Mouse (Mus musculus) forebrain, embryonic 14.5 days (tissue): ENCODE measurements around the gene Acadl. TPM values are rescaled to one million over a fixed set of nuclear protein-coding genes. Genes with fewer than 3 reads are reported as not detected.
A peak's percentile ranks its signal among the peaks of the same experiment; 100 is the strongest.

Experiments
- ATAC-seq: fragments of 200-750 bp; cut with Nextera tagmentation; 2 replicates; pipeline ENCODE4 v1.8.0; 2017; ENCODE audit warnings: mild to moderate bottlenecking, moderate library complexity
- DNase-seq: peaks from one replicate; pipeline ENCODE4 v3.0.0-alpha.2; 2015; ENCODE audit warnings: low spot score
- H3K27ac ChIP-seq: fragments of 300-500 bp; sonication (generic); 2 replicates; pipeline ENCODE4 v1.5.1; 2014; ENCODE audit warnings: low read depth, mild to moderate bottlenecking, control low read depth, low read length, moderate library complexity
- H3K27me3 ChIP-seq: fragments of 300-500 bp; sonication (generic); replicated peaks from 2 replicates; pipeline ENCODE4 v1.6.1; 2014; ENCODE audit warnings: low read length, control low read depth, mixed read lengths; ENCODE audit not compliant: control insufficient read depth, insufficient read depth
- H3K36me3 ChIP-seq: fragments of 300-500 bp; sonication (generic); 2 replicates; pipeline ENCODE4 v1.6.1; 2014; ENCODE audit warnings: low read length, control low read depth; ENCODE audit not compliant: control insufficient read depth, insufficient read depth
- H3K4me1 ChIP-seq: fragments of 300-500 bp; sonication (generic); 2 replicates; pipeline ENCODE4 v1.6.1; 2014; ENCODE audit warnings: antibody characterized with exemption, low read length, control low read depth; ENCODE audit not compliant: control insufficient read depth, insufficient read depth
- H3K4me2 ChIP-seq: fragments of 300-500 bp; sonication (generic); 2 replicates; pipeline ENCODE4 v1.6.1; 2014; ENCODE audit warnings: mild to moderate bottlenecking, control low read depth, low read length
- H3K4me3 ChIP-seq: fragments of 300-500 bp; sonication (generic); 2 replicates; pipeline ENCODE4 v1.5.1; 2014; ENCODE audit warnings: low read depth, low read length, control low read depth
- H3K9ac ChIP-seq: fragments of 300-500 bp; sonication (generic); 2 replicates; pipeline ENCODE4 v1.6.1; 2014; ENCODE audit warnings: mild to moderate bottlenecking, low read length, control low read depth, moderate library complexity
- H3K9me3 ChIP-seq: fragments of 300-500 bp; sonication (generic); replicated peaks from 2 replicates; pipeline ENCODE4 v1.6.1; 2016; ENCODE audit warnings: low read length, control low read depth, mixed read lengths; ENCODE audit not compliant: control insufficient read depth
- WGBS: fragments of 180-500 bp; shearing (Covaris S2); extraction: QIAGEN DNeasy Blood & Tissue Kit; methylation state at CpG from one replicate; pipeline ENCODE4 v1.1.7; 2014; 5-methylcytosine and 5-hydroxymethylcytosine counted together
- polyA plus RNA-seq: library from polyadenylated mRNA; unstranded; fragments of >200 nt; fragmentation: Nextera tagmentation; extraction: Ambion mirVana; gene quantifications from 2 replicates; pipeline ENCODE4 v1.2.1, GENCODE M21; 2014

The Acadl gene
- polyA plus RNA-seq, 1 experiment from 2014 or later, result 34.7 TPM

DNA sequence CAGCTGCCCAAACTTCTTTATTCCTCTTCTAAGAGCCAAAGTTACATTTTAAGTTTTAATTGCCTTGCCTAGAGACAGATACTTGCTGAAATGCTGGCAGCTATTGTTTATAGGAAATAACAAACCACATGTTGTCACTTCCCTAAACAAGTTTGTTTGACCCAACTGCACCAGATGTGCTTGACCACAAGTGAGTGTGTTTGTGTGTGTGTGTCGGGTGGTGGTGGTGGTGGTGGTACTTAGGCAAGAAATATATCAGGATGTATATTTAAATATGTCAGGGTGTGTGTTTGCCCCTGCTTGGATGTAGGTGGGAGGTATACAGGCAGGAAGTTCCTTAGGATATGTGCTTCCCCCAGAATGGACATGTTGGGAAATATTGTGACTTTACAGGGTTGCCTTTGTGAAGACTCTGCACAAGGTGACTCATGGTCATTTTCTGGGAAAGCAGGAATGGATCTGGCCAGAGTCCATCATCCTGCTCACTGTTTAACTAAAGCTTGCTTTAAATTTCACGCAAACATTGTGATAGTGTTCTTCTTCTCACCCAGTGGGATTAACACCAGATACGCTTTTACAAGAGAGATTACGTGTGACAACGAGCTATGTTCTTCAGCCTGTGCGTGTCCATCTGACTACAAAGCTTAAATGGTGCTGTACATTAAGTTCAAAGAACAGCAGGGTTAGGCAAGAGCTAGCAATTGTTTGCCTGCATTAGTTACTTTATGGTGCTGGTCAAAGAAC is 32.2 kb upstream of the Acadl start:
- Histone ChIP-seq H3K36me3 (no peaks in the 10 kb centered on the region), H3K4me3 (no peak overlapping the region), H3K4me2 (peak overlapping the region; percentile 42; the same call in 1 of the 2 replicates), H3K9ac (no peak overlapping the region), H3K4me1 (peaks cover 13% of the 10 kb centered on the region), H3K27ac (0 out of 2 replicates have a peak overlapping the region, but pooled peaks have one; percentile 87), H3K27me3 (no peaks in the 10 kb centered on the region), H3K9me3 (no peaks in the 10 kb centered on the region)
- DNase-seq (no peak), ATAC-seq (no peak; the same call in 1 of the 2 replicates)
- WGBS, result 49% methylated on average over 6 of the region's 6 CpGs

DNA sequence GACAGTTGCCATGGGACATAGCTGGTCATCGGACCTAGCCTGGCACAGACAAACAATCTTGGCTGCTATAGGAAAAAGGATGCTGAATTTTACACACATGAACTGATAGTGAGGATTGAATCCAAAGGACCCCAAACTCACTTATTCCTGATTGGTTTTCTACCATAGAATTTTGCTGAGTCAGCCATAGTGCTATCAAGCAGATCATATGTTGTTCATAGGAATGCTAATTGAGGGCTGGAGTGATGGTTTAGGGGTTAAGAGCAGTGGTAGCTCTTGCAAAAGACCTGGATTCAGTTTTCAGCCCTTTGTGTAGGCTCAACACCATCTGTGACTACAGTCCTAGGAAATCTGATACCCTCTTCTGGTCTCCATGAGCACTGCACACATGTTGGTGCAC is 24.1 kb upstream of the Acadl start:
- no peaks in the 10 kb centered on the region for H3K4me1 ChIP-seq
- H3K4me2 ChIP-seq, result no peak overlapping the region
- no peaks in the 10 kb centered on the region for H3K36me3 ChIP-seq
- no peak for DNase-seq
- 94% methylated on average over 1 of the region's 1 CpGs for WGBS
- no peaks in the 10 kb centered on the region for H3K27me3 ChIP-seq
- no peak overlapping the region for H3K4me3 ChIP-seq
- ATAC-seq, result no peak
- H3K27ac ChIP-seq, result no peak overlapping the region
- no peak overlapping the region for H3K9ac ChIP-seq
- no peaks in the 10 kb centered on the region for H3K9me3 ChIP-seq

DNA sequence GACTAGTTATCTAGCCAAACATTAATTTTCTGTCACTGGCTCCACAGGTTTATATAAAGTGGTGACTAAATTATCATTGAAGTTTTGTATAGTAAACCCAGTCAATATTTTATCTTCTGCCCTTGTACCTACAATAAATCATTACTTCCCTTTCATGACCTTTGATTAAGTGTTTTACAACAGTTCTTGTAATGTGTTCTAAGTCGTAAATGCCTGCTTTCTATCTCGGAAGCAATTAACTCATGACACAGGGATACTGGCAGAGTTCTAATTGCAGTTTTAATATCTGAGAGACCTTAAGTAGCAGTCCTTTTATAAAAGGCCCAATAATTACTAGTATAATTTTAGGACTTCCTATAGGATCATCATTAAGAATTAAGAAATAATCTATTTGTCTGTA is 17.1 kb upstream of the Acadl start:
- DNase-seq (no peak), ATAC-seq (no peak)
- Histone ChIP-seq H3K27me3 (no peaks in the 10 kb centered on the region), H3K36me3 (no peaks in the 10 kb centered on the region), H3K9ac (no peak overlapping the region), H3K4me1 (no peaks in the 10 kb centered on the region), H3K27ac (no peak overlapping the region), H3K4me2 (no peak overlapping the region), H3K4me3 (no peak overlapping the region), H3K9me3 (no peaks in the 10 kb centered on the region)
- WGBS, result 87% methylated on average over 2 of the region's 2 CpGs

DNA sequence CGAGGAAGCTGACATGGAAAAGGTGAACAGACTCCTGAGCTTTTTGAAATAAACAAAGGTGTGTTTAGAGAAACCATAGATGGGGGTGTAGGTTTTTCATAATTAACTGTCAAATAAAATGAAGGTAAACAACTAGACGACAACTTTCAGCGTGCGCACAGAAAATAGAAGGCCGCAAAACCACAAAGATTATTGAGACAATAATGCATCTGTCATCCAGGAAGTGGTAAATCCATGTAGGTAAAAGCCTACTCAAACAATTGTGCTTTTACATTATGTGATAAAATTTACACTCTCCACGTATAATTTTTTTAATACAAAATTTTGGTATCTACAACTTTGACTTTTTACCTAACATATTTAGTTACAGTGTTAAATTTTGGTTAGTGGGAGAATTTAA is 11.7 kb upstream of the Acadl start:
- ATAC-seq (no peak), DNase-seq (no peak)
- no peaks in the 10 kb centered on the region for H3K9me3 ChIP-seq
- no peak overlapping the region for H3K4me3 ChIP-seq
- no peak overlapping the region for H3K9ac ChIP-seq
- H3K27me3 ChIP-seq, result no peaks in the 10 kb centered on the region
- no peaks in the 10 kb centered on the region for H3K4me1 ChIP-seq
- no peak overlapping the region for H3K27ac ChIP-seq
- no peaks in the 10 kb centered on the region for H3K36me3 ChIP-seq
- WGBS, result 94% methylated on average over 6 of the region's 6 CpGs
- H3K4me2 ChIP-seq, result no peak overlapping the region

DNA sequence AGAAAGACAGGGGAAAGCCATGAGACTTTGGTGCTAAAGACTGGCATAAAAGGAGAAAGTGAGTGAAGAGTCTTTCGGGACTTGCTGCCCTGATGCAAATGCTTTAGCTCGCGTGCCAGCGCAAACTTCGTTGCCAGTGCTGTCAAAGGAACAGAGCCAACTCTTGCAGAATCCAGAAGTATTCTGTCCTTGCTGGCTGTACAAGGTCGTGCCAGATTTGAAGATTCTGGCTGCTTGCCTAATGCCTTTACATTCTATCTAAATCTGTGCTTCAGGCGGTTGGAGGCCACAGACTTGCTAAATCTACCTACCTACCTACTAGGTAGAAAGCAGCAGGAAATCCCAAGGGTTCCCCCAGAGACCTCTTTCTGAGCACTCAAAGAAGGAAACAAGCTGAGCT is 8.5 kb upstream of the Acadl start:
- H3K4me3 ChIP-seq, result no peak overlapping the region
- no peak overlapping the region for H3K4me2 ChIP-seq
- H3K27me3 ChIP-seq, result no peaks in the 10 kb centered on the region
- H3K9me3 ChIP-seq, result no peaks in the 10 kb centered on the region
- no peaks in the 10 kb centered on the region for H3K36me3 ChIP-seq
- H3K4me1 ChIP-seq, result no peaks in the 10 kb centered on the region
- DNase-seq, result peak; percentile 65
- no peak overlapping the region for H3K27ac ChIP-seq
- WGBS, result 38% methylated on average over 7 of the region's 7 CpGs
- H3K9ac ChIP-seq, result no peak overlapping the region
- ATAC-seq, result no peak

DNA sequence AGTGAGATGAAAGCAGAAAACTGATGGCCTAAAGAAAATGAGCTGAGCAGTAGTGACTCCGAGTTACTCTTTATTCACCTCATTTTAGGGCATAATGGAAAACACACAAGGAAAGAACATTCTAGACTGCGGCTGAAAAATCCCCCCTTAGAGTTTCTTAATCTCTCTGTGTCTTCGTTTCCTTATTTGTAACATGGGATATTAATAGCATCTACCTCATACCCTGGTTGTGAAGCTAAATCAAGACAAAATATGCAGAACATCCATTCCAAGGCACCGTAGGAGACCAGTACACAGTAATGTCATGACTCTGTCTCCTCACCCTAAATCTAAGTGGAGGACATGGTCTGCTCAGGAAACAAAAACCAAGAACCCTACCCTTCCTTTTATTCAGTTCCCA is 2.6 kb upstream of the Acadl start:
- Histone ChIP-seq H3K27me3 (no peaks in the 10 kb centered on the region), H3K4me1 (0 out of 2 replicates have a peak, but pooled peaks cover 5% of the 10 kb centered on the region), H3K9me3 (no peaks in the 10 kb centered on the region), H3K36me3 (no peaks in the 10 kb centered on the region), H3K4me2 (no peak overlapping the region), H3K27ac (no peak overlapping the region), H3K4me3 (no peak overlapping the region), H3K9ac (no peak overlapping the region)
- WGBS, result 85% methylated on average over 4 of the region's 4 CpGs
- no peak for DNase-seq
- ATAC-seq, result no peak

DNA sequence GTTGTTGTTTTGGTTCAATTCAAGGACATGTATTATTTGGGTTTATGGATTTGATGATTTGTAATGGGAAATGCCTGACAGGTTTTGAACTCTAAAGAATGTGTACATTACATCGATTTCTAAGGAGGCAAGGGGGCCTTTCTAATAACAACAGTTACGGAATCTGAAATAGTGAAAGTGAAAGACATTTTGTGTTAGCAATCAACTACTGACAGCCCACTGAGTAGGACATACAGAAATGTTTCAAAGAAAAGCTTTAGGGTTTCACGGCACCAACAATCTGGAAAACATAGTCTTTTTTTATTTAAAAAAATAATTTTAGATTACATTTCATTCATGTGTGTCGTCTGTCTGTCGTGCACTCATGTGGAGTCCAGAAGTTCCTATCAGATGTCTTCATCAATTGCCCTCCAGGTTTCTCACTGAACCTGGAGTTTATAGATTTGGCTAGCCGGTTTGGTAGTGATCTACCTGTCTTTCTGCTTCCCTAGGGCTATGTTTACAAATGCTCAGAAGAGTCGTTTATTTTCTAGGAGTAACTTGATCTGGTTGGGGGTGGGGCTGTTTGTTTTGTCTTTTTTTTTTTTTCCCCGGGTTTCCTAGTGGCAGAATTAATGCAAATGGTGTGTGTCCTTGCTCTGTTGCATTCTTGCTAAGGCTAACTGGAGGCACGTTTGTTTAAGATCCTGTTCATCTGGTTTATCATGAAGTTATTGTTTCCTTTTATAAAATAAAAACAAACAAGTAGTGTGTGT is 841 bp upstream of the Acadl start:
- Histone ChIP-seq H3K4me1 (0 out of 2 replicates have a peak, but pooled peaks cover 5% of the 10 kb centered on the region), H3K9me3 (no peaks in the 10 kb centered on the region), H3K27me3 (no peaks in the 10 kb centered on the region), H3K27ac (no peak overlapping the region), H3K4me3 (peak overlapping the region; percentile 73), H3K9ac (no peak overlapping the region), H3K36me3 (no peaks in the 10 kb centered on the region), H3K4me2 (peak overlapping the region; percentile 88)
- ATAC-seq (no peak), DNase-seq (no peak)
- 17% methylated on average over 9 of the region's 9 CpGs for WGBS

DNA sequence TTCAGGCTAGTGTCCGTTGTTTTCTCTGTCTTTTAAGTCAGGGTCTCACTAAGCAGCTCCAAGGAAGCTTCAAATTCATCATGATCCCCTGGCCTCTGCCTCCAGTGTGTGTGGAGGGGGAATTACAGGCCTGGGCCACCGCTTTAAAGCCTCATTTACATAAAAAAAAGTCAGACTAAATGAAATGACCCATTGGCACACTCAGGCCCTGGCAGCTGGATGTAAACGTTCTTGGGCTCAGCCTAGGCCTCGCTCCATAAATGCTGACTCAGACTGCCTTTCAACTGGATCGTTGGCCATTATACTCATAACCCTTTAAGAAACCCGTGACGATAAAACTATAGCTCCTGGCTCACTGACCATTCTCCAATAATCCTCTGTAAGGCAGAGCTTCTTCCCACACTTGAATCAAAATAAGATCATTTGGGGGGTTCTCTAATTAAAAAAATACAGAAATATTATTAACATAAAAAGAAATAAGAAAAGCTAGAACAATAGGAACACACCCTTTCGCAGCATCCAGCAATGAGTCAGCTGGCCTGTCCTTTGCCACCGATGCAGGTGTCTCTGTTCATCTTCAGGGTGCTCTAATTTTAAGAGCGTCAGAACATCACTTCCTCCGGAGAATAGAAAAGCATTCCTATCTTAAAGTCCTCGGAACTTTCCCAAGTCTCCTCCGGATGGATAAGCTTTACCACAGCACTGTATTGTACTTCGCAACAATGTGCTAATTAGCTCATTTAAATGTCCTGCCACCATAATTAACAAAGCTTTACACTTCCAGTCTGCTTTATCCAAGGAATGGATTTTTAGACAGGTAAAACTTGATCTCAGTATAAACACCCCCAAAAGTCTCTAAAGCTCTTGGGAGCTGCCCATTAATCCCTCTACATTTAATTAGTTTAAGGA is 1.1 kb downstream of the Acadl start:
- Histone ChIP-seq H3K36me3 (no peaks in the 10 kb centered on the region), H3K9me3 (no peaks in the 10 kb centered on the region), H3K27ac (no peak overlapping the region), H3K4me1 (0 out of 2 replicates have a peak, but pooled peaks cover 5% of the 10 kb centered on the region), H3K4me2 (peak overlapping the region; percentile 88), H3K9ac (no peak overlapping the region; the same call in 1 of the 2 replicates), H3K27me3 (no peaks in the 10 kb centered on the region), H3K4me3 (peak overlapping the region; percentile 73)
- 8% methylated on average over 14 of the region's 14 CpGs for WGBS
- ATAC-seq (peak; percentile 56), DNase-seq (peak; percentile 55)
